14 mouse cellular contexts compared by ENCODE assay signal in genomic region chr15:31258029-31258692, GRCm38 (mm10). TPM values are rescaled to one million over a fixed set of nuclear protein-coding genes. Genes with fewer than 3 reads are reported as not detected.
DNase-seq lines count a peak whose midpoint lies in the region; ATAC-seq and TF ChIP-seq lines count a peak whose summit lies in the region.
"Had no signal": no experiment of that assay in that cellular context is flagged by ENCODE, and none has a peak within 500 bp of the region (broad histone marks: within the 10 kb centered on the region; RNA-seq: fewer than 3 reads in every experiment).

No protein-coding gene starts in this region.

- intact Hi-C loops in left cerebral cortex, postnatal 14 days (cut with DNase I): no loop called here

- H3K79me2 ChIP-seq in CH12.LX (replicated peaks; ENCODE audit: control insufficient read depth, extremely low read depth, insufficient read depth, poor library complexity, severe bottlenecking): no peaks in the 10 kb centered on the region

- peak; percentile 70 for TF ChIP-seq EP300 in CH12.LX (IDR thresholded peaks at IDR 0.05; ENCODE audit: low read length)

- TF ChIP-seq POLR2A in CH12.LX (IDR thresholded peaks at IDR 0.05; ENCODE audit: low read depth, low read length): peak; percentile 25; the same call in 1 of the 2 replicates

- in situ Hi-C loops in CH12.LX (cut with MboI; ENCODE audit: low pct_ligation_motif_present, low pct_unique_long_range_greater_than_20kb, low sequenced_read_pairs): loop anchor here (25.0 kb wide), 1 partner anchor 446 kb away; no protein-coding TSS in a partner anchor

- H3K4me1 ChIP-seq in limb, embryonic 11.5 days (ENCODE audit: control insufficient read depth, insufficient read depth, low read length): no peaks in the 10 kb centered on the region
- H3K4me1 ChIP-seq in limb, embryonic 10.5 days: peaks cover 16% of the 10 kb centered on the region
- H3K4me1 ChIP-seq in CH12.LX (ENCODE audit: control insufficient read depth in 1 of 2, insufficient read depth in 2 of 2): peaks cover 68 to 92% of the 10 kb centered on the region in 2 experiments
- H3K4me1 ChIP-seq in embryonic facial prominence, embryonic 10.5 days: peaks cover 45% of the 10 kb centered on the region

- H3K4me3 ChIP-seq in limb, embryonic 11.5 days (ENCODE audit: low read depth, low read length): no peak overlapping the region
- H3K4me3 ChIP-seq in limb, embryonic 10.5 days: no peak overlapping the region
- H3K4me3 ChIP-seq in CH12.LX (replicated peaks in 1 of 3; ENCODE audit: low read depth in 2 of 3, low read length in 2 of 3, poor library complexity in 1 of 3): peak overlapping the region in 2 of 3 experiments; percentile 26 to 50
- no peak overlapping the region for H3K4me3 ChIP-seq in embryonic facial prominence, embryonic 10.5 days
- H3K4me3 ChIP-seq: limb, embryonic 15.5 days; midbrain, embryonic 13.5 days; neural tube, embryonic 12.5 days had no signal

- H3K27ac ChIP-seq in limb, embryonic 11.5 days (replicated peaks; ENCODE audit: low read depth, low read length): no peak overlapping the region
- no peak overlapping the region for H3K27ac ChIP-seq in limb, embryonic 10.5 days
- peak overlapping the region; percentile 79 for H3K27ac ChIP-seq in CH12.LX (ENCODE audit: insufficient read depth, low read depth)
- H3K27ac ChIP-seq in embryonic facial prominence, embryonic 10.5 days (replicated peaks): no peak overlapping the region
- H3K27ac ChIP-seq: limb, embryonic 15.5 days; midbrain, embryonic 13.5 days; neural tube, embryonic 12.5 days had no signal

- H3K9me3 ChIP-seq in limb, embryonic 11.5 days (ENCODE audit: control insufficient read depth, low read length): no peaks in the 10 kb centered on the region
- H3K9me3 ChIP-seq in limb, embryonic 10.5 days (replicated peaks): no peaks in the 10 kb centered on the region
- H3K9me3 ChIP-seq in CH12.LX (replicated peaks; ENCODE audit: low read length): no peaks in the 10 kb centered on the region
- no peaks in the 10 kb centered on the region for H3K9me3 ChIP-seq in embryonic facial prominence, embryonic 10.5 days
- H3K9me3 ChIP-seq: limb, embryonic 15.5 days; midbrain, embryonic 13.5 days; neural tube, embryonic 12.5 days had no signal

- ATAC-seq in limb, embryonic 11.5 days (ENCODE audit: insufficient number of reproducible peaks, low FRiP score, low TSS enrichment, low read depth): peak; percentile 61; the same call in 1 of the 2 replicates
- ATAC-seq: forebrain, postnatal 0 days; midbrain, embryonic 13.5 days had no signal

- peak; percentile 47 for TF ChIP-seq RAD21 in CH12.LX (IDR thresholded peaks at IDR 0.05; ENCODE audit: low read depth, low read length)

- dilution Hi-C loops in CH12.LX (cut with MboI; ENCODE audit: extremely low pct_ligation_motif_present, extremely low pct_unique_long_range_greater_than_20kb, low sequenced_read_pairs): no loop called here

- no peak overlapping the region for H3K9ac ChIP-seq in limb, embryonic 11.5 days (ENCODE audit: low read length)
- peak overlapping the region; percentile 25; the same call in 1 of the 2 replicates for H3K9ac ChIP-seq in CH12.LX (ENCODE audit: insufficient read depth, low read depth)
- H3K9ac ChIP-seq: forebrain, postnatal 0 days; limb, embryonic 15.5 days; midbrain, embryonic 13.5 days; neural tube, embryonic 12.5 days had no signal

- peak in 1 of 2 experiments; percentile 70; a peak in 2 of 4 replicates for TF ChIP-seq CTCF in CH12.LX (conservative IDR thresholded peaks at IDR 0.05 in 1 of 2, IDR thresholded peaks at IDR 0.05 in 1 of 2; ENCODE audit: low read depth in 2 of 2, low read length in 2 of 2)

- no peaks in the 10 kb centered on the region for H3K36me3 ChIP-seq in limb, embryonic 11.5 days (ENCODE audit: control insufficient read depth, insufficient read depth, low read length)
- H3K36me3 ChIP-seq in limb, embryonic 10.5 days: no peaks in the 10 kb centered on the region
- peaks cover 0 to 42% of the 10 kb centered on the region in 2 experiments for H3K36me3 ChIP-seq in CH12.LX (replicated peaks in 1 of 2; ENCODE audit: control insufficient read depth in 1 of 2, insufficient read depth in 1 of 2, low read length in 1 of 2)
- H3K36me3 ChIP-seq in embryonic facial prominence, embryonic 10.5 days (replicated peaks): no peaks in the 10 kb centered on the region
- H3K36me3 ChIP-seq: limb, embryonic 15.5 days; midbrain, embryonic 13.5 days; neural tube, embryonic 12.5 days had no signal

- 40% methylated on average over 21 of the region's 21 CpGs for WGBS in limb, embryonic 11.5 days
- WGBS in limb, embryonic 10.5 days: 56% methylated on average over 21 of the region's 21 CpGs
- 60% methylated on average over 21 of the region's 21 CpGs for WGBS in embryonic facial prominence, embryonic 10.5 days

- H3K4me2 ChIP-seq in limb, embryonic 11.5 days (ENCODE audit: low read depth, severe bottlenecking): no peak overlapping the region
- peak overlapping the region; percentile 87 for H3K4me2 ChIP-seq in CH12.LX (ENCODE audit: insufficient read depth, low read depth, poor library complexity, severe bottlenecking)
- H3K4me2 ChIP-seq: limb, embryonic 15.5 days; midbrain, embryonic 13.5 days; neural tube, embryonic 12.5 days had no signal

- DNase-seq in limb, embryonic 11.5 days (ENCODE audit: low spot score): peak; percentile 47
- DNase-seq in limb, embryonic 10.5 days (ENCODE audit: low spot score): no peak
- peak; percentile 82 for DNase-seq in CH12.LX (ENCODE audit: extremely low read depth)
- peak; percentile 37 for DNase-seq in embryonic facial prominence, embryonic 10.5 days (ENCODE audit: low spot score)
- DNase-seq in lung, postnatal 36 days: peak; percentile 14
- DNase-seq in left cerebral cortex, postnatal 14 days (ENCODE audit: low spot score in 2 of 2): no peak
- DNase-seq in adrenal gland, postnatal 10 days: no peak
- DNase-seq: cerebellum, adult 9-11 months; forebrain, postnatal 0 days; kidney, adult 2 months; thymus, postnatal 36 days had no signal

- H3K27me3 ChIP-seq in limb, embryonic 11.5 days (ENCODE audit: control insufficient read depth, insufficient read depth, low read length): no peaks in the 10 kb centered on the region
- H3K27me3 ChIP-seq in limb, embryonic 10.5 days (ENCODE audit: low read depth, poor library complexity, severe bottlenecking): no peaks in the 10 kb centered on the region
- H3K27me3 ChIP-seq in CH12.LX (replicated peaks): no peaks in the 10 kb centered on the region
- H3K27me3 ChIP-seq in embryonic facial prominence, embryonic 10.5 days (replicated peaks; ENCODE audit: low read depth, poor library complexity, severe bottlenecking): no peaks in the 10 kb centered on the region
- H3K27me3 ChIP-seq: limb, embryonic 15.5 days; midbrain, embryonic 13.5 days; neural tube, embryonic 12.5 days had no signal

TF ChIP-seq in CH12.LX, 34 proteins besides CTCF, POLR2A, EP300 and RAD21 (continues in another document):
- TF ChIP-seq ZC3H11A (IDR thresholded peaks at IDR 0.05; ENCODE audit: low read depth, low read length) (no peak), MAX (IDR thresholded peaks at IDR 0.05; ENCODE audit: low read length) (peak; percentile 79; the same call in 1 of the 2 replicates), SIN3A (IDR thresholded peaks at IDR 0.05; ENCODE audit: low read length) (peak; percentile 72), ETS1 (conservative IDR thresholded peaks at IDR 0.05; ENCODE audit: low read depth, low read length) (peak; percentile 90), TCF12 (IDR thresholded peaks at IDR 0.05; ENCODE audit: low read depth, low read length) (peak; percentile 89), TBP (conservative IDR thresholded peaks at IDR 0.05; ENCODE audit: low read depth, low read length) (no peak), UBTF (IDR thresholded peaks at IDR 0.05; ENCODE audit: low read depth, low read length) (peak; percentile 75; the same call in 1 of the 2 replicates), POLR2AphosphoS2 (IDR thresholded peaks at IDR 0.05; ENCODE audit: low read depth, low read length) (no peak), JUND (conservative IDR thresholded peaks at IDR 0.05; ENCODE audit: low read depth, low read length) (no peak), PAX5 (IDR thresholded peaks at IDR 0.05; ENCODE audit: low read length) (no peak), ZKSCAN1 (IDR thresholded peaks at IDR 0.05; ENCODE audit: borderline replicate concordance, low read depth, low read length) (no peak), ZNF384 (IDR thresholded peaks at IDR 0.05; ENCODE audit: low read depth, low read length) (no peak), CHD1 (IDR thresholded peaks at IDR 0.05; ENCODE audit: low read depth, low read length) (no peak), RCOR1 (conservative IDR thresholded peaks at IDR 0.05; ENCODE audit: low read depth, low read length) (peak; percentile 55; the same call in 1 of the 2 replicates), IRF4 (IDR thresholded peaks at IDR 0.05; ENCODE audit: low read depth, low read length) (peak; percentile 72), MXI1 (IDR thresholded peaks at IDR 0.05; ENCODE audit: low read depth, low read length) (peak; percentile 82), HCFC1 (IDR thresholded peaks at IDR 0.05; ENCODE audit: low read depth, low read length) (peak; percentile 37), GABPA (IDR thresholded peaks at IDR 0.05; ENCODE audit: insufficient replicate concordance, low read depth, low read length) (no peak), KAT2A (IDR thresholded peaks at IDR 0.05; ENCODE audit: insufficient replicate concordance, low read length) (0 out of 2 replicates have a peak, but pooled peaks have one; percentile 6), MEF2A (IDR thresholded peaks at IDR 0.05; ENCODE audit: borderline replicate concordance, low read depth, low read length) (peak; percentile 72), NELFE (IDR thresholded peaks at IDR 0.05; ENCODE audit: low read depth, low read length) (0 out of 2 replicates have a peak, but pooled peaks have one; percentile 17), BHLHE40 (IDR thresholded peaks at IDR 0.05; ENCODE audit: low read depth, low read length) (peak; percentile 47; the same call in 1 of the 2 replicates), CHD2 (IDR thresholded peaks at IDR 0.05; ENCODE audit: low read length) (no peak), ELF1 (IDR thresholded peaks at IDR 0.05; ENCODE audit: low read depth, low read length) (0 out of 2 replicates have a peak, but pooled peaks have one; percentile 23), SMC3 (IDR thresholded peaks at IDR 0.05; ENCODE audit: low read depth, low read length) (peak; percentile 51)

RNA-seq across cellular contexts. Expression of gene Dap, which starts 34.0 kb away (rescaled TPM):
- polyA plus RNA-seq in limb, embryonic 11.5 days (2014; fragmentation: Nextera tagmentation; extraction: Ambion mirVana): 66.3 and 67.2 TPM in 2 replicates
- polyA plus RNA-seq in limb, embryonic 10.5 days (2016; fragmentation: Nextera tagmentation; extraction: Ambion mirVana): 34.6 and 42.8 TPM in 2 replicates
- total RNA-seq in CH12.LX (2012; rRNA removed) (11.1 and 12.6 TPM in 2 replicates), CH12.LX (2014; rRNA removed) (12.2 and 15.1 TPM in 2 replicates)
- polyA plus RNA-seq in CH12.LX (2012; ENCODE audit: insufficient read length, low read depth): 50.2 and 69.8 TPM in 2 replicates
- 45.7 and 46.6 TPM in 2 replicates for polyA plus RNA-seq in embryonic facial prominence, embryonic 10.5 days (2016; fragmentation: Nextera tagmentation; extraction: Ambion mirVana)
- total RNA-seq in left cerebral cortex, postnatal 14 days (2021): 1 to 10 TPM; 9.1 to 9.6 TPM
- total RNA-seq in adrenal gland, postnatal 10 days (2021): 10 to 100 TPM; 71.1 to 81.2 TPM

Comparison
In these comparisons a context has a peak if more than half of its experiments do, and no peak if none do; other contexts are left out.
1. DNase-seq: peak in limb, embryonic 11.5 days (single experiment), CH12.LX (single experiment), embryonic facial prominence, embryonic 10.5 days (single experiment) and lung, postnatal 36 days (single experiment); none in limb, embryonic 10.5 days (single experiment), left cerebral cortex, postnatal 14 days (0 of 2) and adrenal gland, postnatal 10 days (single experiment).
2. H3K4me3 ChIP-seq: peak in CH12.LX (2 of 3); none in limb, embryonic 11.5 days (single experiment), limb, embryonic 10.5 days (single experiment) and embryonic facial prominence, embryonic 10.5 days (single experiment).